Mouse (Mus musculus): ENCODE measurements around the gene Efl1.

DNA sequence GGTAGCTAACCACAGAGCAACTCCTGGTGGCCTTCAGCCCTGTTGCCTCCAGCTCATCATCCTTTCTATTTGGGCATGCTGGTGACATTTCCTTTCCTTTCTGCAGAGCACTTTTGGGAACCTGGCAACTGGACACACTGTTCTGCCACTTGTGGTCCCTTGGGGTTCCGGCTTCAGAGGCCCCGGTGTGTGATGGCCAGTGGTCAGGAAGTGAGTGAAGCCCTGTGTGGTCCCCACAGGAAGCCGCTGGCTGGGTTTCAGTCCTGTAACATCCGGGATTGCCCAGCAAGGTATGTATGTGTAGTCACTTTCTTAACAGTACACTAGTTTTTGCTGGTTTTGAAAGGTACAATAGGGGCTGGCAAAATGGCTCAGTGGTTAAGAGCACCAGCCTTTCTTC, 46.4 kb upstream of the Efl1 start:
- TF ChIP-seq CTCF (IDR thresholded peaks at IDR 0.05; ENCODE audit: insufficient read depth, low read length) (no peak), POLR2A (IDR thresholded peaks at IDR 0.05; ENCODE audit: borderline replicate concordance, extremely low read depth, low read depth, low read length) (no peak)
